ENCODE assay signal across 21 mouse cellular contexts in the genomic region with DNA sequence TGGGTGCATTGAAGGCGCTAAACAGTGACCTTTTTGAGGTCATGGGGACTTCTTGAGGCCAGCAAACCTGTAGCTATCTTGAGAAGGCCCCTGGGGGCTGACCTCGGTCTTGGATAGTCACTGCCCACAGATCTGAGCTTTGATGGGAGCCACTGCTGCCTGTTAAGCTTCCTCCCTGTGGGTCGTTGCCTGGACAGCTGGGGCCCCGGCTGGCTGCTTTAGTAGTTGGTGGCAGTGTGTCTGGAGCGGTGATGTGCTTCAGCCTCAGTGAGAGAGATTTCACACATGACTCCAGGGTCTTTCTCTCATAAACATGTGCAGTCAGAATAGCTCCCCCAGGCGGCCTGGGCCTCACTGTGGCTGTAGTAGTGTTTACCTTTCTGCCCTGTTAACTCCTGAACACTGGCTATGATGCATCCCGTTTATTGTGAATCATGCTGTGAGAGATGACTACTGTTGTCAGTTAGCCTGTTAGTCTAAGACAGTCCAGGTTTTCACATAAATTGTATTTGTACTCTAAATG.
A peak's percentile ranks its signal among the peaks of the same experiment; 100 is the strongest.
DNase-seq lines count a peak whose midpoint lies in the region; TF ChIP-seq lines count a peak whose summit lies in the region.
"Had no signal": no experiment of that assay in that cellular context is flagged by ENCODE, and none has a peak within 500 bp of the region (broad histone marks: within the 10 kb centered on the region; RNA-seq: fewer than 3 reads in every experiment).

No protein-coding gene starts in this region.

- H3K36me3 ChIP-seq in heart, embryonic 10.5 days = peaks cover 57% of the 10 kb centered on the region
- peaks cover 37% of the 10 kb centered on the region for H3K36me3 ChIP-seq in ES-Bruce4 (ENCODE audit: control insufficient read depth, insufficient read depth, low read length, poor library complexity, severe bottlenecking)

- no peak for DNase-seq in heart, embryonic 10.5 days (ENCODE audit: low spot score)
- no peak for DNase-seq in heart, adult 9 months (ENCODE audit: low spot score in 2 of 2)
- DNase-seq in left cerebral cortex, postnatal 4 days = peak; percentile 41
- DNase-seq in left cerebral cortex, postnatal 10 days (ENCODE audit: extremely low spot score in 1 of 2, low spot score in 2 of 2) = no peak
- no peak for DNase-seq in neural tube, embryonic 10.5 days (ENCODE audit: extremely low spot score, low spot score)
- DNase-seq in spleen, postnatal 4 days (ENCODE audit: low spot score in 2 of 2) = no peak
- DNase-seq: cerebellum, postnatal 14 days; gastrocnemius, postnatal 36 days; kidney, adult 11 months; kidney, postnatal 36 days; lung, adult 2 months; spleen, adult 18-20 months had no signal

- TF ChIP-seq CTCF in ES-Bruce4 (IDR thresholded peaks at IDR 0.05; ENCODE audit: low read depth, low read length) = peak; percentile 13
- TF ChIP-seq CTCF in cortical plate, adult 2 months (IDR thresholded peaks at IDR 0.05; ENCODE audit: extremely low read depth, insufficient read depth, low read length) = no peak

- TF ChIP-seq EP300 in ES-Bruce4 (IDR thresholded peaks at IDR 0.05; ENCODE audit: insufficient read depth, low read depth, low read length) = no peak

- no peak for TF ChIP-seq POLR2A in ES-Bruce4 (IDR thresholded peaks at IDR 0.05; ENCODE audit: insufficient read depth, low read length)
- no peak for TF ChIP-seq POLR2A in cortical plate, adult 2 months (IDR thresholded peaks at IDR 0.05; ENCODE audit: extremely low read depth, insufficient read depth, low read length)

- H3K27me3 ChIP-seq in heart, embryonic 10.5 days (ENCODE audit: insufficient read depth, poor library complexity, severe bottlenecking) = no peaks in the 10 kb centered on the region
- no peaks in the 10 kb centered on the region for H3K27me3 ChIP-seq in ES-Bruce4 (ENCODE audit: control insufficient read depth, insufficient read depth, low read length, poor library complexity, severe bottlenecking)
- H3K27me3 ChIP-seq: embryonic facial prominence, embryonic 12.5 days; hindbrain, embryonic 13.5 days; limb, embryonic 15.5 days; megakaryocyte, embryonic 14.5 days; neural tube, embryonic 15.5 days had no signal

- intact Hi-C loops in left cerebral cortex, postnatal 4 days (cut with DNase I) = no loop called here
- intact Hi-C loops in left cerebral cortex, postnatal 10 days (cut with DNase I) = no loop called here

- peaks cover 67% of the 10 kb centered on the region for H3K4me1 ChIP-seq in heart, embryonic 10.5 days
- H3K4me1 ChIP-seq in ES-Bruce4 (ENCODE audit: control insufficient read depth, insufficient read depth, low read length) = no peaks in the 10 kb centered on the region
- peaks cover 9% of the 10 kb centered on the region for H3K4me1 ChIP-seq in cortical plate, adult 2 months (ENCODE audit: control insufficient read depth, insufficient read depth, low read length)
- H3K4me1 ChIP-seq: embryonic facial prominence, embryonic 12.5 days had no signal

- no peaks in the 10 kb centered on the region for H3K9me3 ChIP-seq in heart, embryonic 10.5 days
- H3K9me3 ChIP-seq in ES-Bruce4 (replicated peaks; ENCODE audit: control insufficient read depth, insufficient read depth, low read length, poor library complexity, severe bottlenecking) = no peaks in the 10 kb centered on the region
- H3K9me3 ChIP-seq: embryonic facial prominence, embryonic 12.5 days; forebrain, embryonic 10.5 days; G1E; hindbrain, embryonic 13.5 days; limb, embryonic 15.5 days; megakaryocyte, embryonic 14.5 days; neural tube, embryonic 15.5 days had no signal

- H3K27ac ChIP-seq in heart, embryonic 10.5 days = peak overlapping the region; percentile 63
- H3K27ac ChIP-seq in ES-Bruce4 (ENCODE audit: insufficient read depth, low read length) = no peak overlapping the region
- 0 out of 2 replicates have a peak overlapping the region, but pooled peaks have one; percentile 17 for H3K27ac ChIP-seq in cortical plate, adult 2 months (ENCODE audit: insufficient read depth, low read length)
- H3K27ac ChIP-seq: embryonic facial prominence, embryonic 12.5 days; forebrain, embryonic 10.5 days; hindbrain, embryonic 13.5 days; limb, embryonic 15.5 days; neural tube, embryonic 15.5 days had no signal

- H3K9ac ChIP-seq in ES-Bruce4 (ENCODE audit: low read depth, poor library complexity, severe bottlenecking) = no peak overlapping the region
- H3K9ac ChIP-seq: embryonic facial prominence, embryonic 12.5 days; hindbrain, embryonic 13.5 days; limb, embryonic 15.5 days; neural tube, embryonic 15.5 days had no signal

- H3K4me3 ChIP-seq in heart, embryonic 10.5 days = no peak overlapping the region
- no peak overlapping the region for H3K4me3 ChIP-seq in ES-Bruce4 (ENCODE audit: low read depth, low read length)
- no peak overlapping the region for H3K4me3 ChIP-seq in cortical plate, adult 2 months (ENCODE audit: insufficient read depth, low read length)
- H3K4me3 ChIP-seq: embryonic facial prominence, embryonic 12.5 days; forebrain, embryonic 10.5 days; hindbrain, embryonic 13.5 days; limb, embryonic 15.5 days; megakaryocyte, embryonic 14.5 days; neural tube, embryonic 15.5 days had no signal

- WGBS in heart, embryonic 10.5 days = 44% methylated on average over 7 of the region's 7 CpGs
